Mouse (Mus musculus): ENCODE results near the gene St8sia1. TPM values are rescaled to one million over a fixed set of nuclear protein-coding genes. Genes with fewer than 3 reads are reported as not detected.

St8sia1 gene
- total and polyA plus RNA-seq, 2 experiments from 2014 or later, result 3.5 to 15.5 TPM

DNA sequence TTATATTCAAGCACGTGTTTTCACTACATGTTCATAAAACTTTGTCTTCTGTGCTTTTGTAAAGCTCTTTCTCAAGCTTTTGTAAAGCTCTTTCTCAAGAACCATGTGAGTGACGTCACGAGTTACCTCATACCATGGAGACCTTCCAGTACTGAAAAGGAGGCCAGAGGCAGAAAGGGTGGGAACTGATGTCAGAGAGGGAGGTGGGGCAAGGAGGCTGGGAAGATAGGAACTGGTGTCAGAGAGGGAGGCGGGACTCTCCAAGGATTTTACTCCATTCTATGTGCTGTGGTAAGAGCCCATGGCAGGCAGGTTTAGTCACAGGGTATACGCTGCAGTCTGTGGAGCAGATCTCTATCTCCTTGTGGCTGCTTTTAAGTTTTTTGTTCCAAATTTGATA, 31.3 kb upstream of the St8sia1 start:
- no peak for TF ChIP-seq CTCF (IDR thresholded peaks at IDR 0.05; ENCODE audit: low read depth)
- ATAC-seq (no peak), DNase-seq (no peak)
- Histone ChIP-seq H3K27ac (ENCODE audit: low read depth, low read length) (no peak overlapping the region), H3K4me3 (ENCODE audit: low read depth, low read length) (no peak overlapping the region), H3K4me1 (ENCODE audit: insufficient read depth) (no peaks in the 10 kb centered on the region), H3K9me3 (ENCODE audit: low read length) (no peaks in the 10 kb centered on the region), H3K36me3 (ENCODE audit: insufficient read depth) (no peaks in the 10 kb centered on the region), H3K27me3 (ENCODE audit: insufficient read depth, low read length) (peaks cover 6% of the 10 kb centered on the region; the same call in 1 of the 2 replicates), H3K9ac (no peak overlapping the region), H3K4me2 (ENCODE audit: low read depth) (no peak overlapping the region)
- 53% methylated on average over 5 of the region's 5 CpGs for WGBS

DNA sequence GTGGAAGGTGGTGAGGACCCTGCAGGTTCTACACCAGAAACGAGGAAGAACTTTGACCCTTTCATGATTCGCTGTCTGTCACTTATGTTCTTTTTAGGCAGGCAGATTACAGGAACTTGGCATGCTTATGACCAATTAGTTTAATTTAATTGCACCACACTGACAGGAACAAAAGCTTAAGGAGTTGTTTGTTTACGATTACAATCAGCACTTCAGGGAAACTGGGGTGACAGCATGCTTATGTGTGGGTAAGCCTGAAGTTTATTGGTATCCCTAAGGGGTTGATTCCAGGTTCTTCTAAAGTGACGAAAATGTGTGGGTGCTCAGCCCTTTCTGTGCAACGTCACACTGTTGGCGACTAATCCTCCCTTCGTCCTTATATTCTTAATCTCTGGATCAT, 30.6 kb upstream of the St8sia1 start:
- Histone ChIP-seq H3K27ac (ENCODE audit: low read depth, low read length) (no peak overlapping the region), H3K4me1 (ENCODE audit: insufficient read depth) (no peaks in the 10 kb centered on the region), H3K9ac (no peak overlapping the region), H3K4me2 (ENCODE audit: low read depth) (no peak overlapping the region), H3K9me3 (ENCODE audit: low read length) (no peaks in the 10 kb centered on the region), H3K36me3 (ENCODE audit: insufficient read depth) (no peaks in the 10 kb centered on the region), H3K4me3 (ENCODE audit: low read depth, low read length) (no peak overlapping the region), H3K27me3 (ENCODE audit: insufficient read depth, low read length) (peaks cover 6% of the 10 kb centered on the region; the same call in 1 of the 2 replicates)
- peak; percentile 20 for DNase-seq
- 20% methylated on average over 7 of the region's 7 CpGs for WGBS
- no peak for TF ChIP-seq CTCF (IDR thresholded peaks at IDR 0.05; ENCODE audit: low read depth)
- peak; percentile 64 for ATAC-seq

DNA sequence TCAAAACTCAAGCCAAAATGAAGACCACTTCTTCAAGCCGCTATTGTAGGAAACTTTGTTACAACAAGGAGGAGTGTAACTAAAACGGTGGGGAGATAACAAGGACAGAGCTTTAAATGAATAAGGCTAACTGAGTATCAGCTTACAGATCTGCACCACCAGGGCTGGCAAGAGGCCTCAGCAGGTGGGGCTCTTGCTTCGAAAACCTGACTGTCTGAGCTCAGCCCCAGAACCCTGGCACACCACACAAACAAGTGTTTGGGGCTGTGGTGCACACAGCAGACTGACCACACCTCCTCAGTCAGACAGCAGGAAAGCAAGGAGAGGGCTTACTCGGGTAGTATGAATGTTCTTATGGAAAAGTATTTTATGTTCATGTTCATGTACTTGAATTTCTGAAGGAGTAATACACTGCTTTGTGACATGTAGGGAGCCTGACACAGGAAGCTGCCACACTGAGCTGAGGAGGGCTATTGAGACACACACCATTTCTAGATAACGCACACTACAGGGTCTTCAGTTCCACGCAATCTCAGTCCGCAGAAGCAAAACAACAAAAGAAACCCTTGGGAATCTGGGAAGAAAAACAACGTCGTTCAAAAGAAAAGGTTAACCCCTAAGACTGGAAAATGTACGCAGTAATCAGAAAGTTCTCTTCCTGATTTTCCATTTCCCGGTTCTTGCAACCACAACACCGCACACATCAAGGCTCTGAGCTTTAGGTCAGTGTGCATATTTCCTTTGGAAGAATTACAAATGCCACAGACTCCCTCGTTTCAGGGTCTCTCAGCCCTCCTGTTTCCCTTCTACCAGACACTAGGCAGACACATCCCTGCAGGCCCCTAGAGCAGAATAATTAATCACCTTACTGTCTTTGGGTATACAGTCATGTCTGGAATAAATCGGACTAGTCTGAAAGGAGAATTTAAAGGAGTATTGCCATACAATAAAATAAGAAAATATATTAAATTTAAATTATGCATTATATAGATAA, 29.8 kb upstream of the St8sia1 start:
- Histone ChIP-seq H3K4me2 (ENCODE audit: low read depth) (no peak overlapping the region), H3K9me3 (ENCODE audit: low read length) (no peaks in the 10 kb centered on the region), H3K36me3 (ENCODE audit: insufficient read depth) (no peaks in the 10 kb centered on the region), H3K27ac (ENCODE audit: low read depth, low read length) (no peak overlapping the region), H3K27me3 (ENCODE audit: insufficient read depth, low read length) (peaks cover 6% of the 10 kb centered on the region; the same call in 1 of the 2 replicates), H3K4me3 (ENCODE audit: low read depth, low read length) (no peak overlapping the region), H3K9ac (no peak overlapping the region), H3K4me1 (ENCODE audit: insufficient read depth) (no peaks in the 10 kb centered on the region)
- no peak for TF ChIP-seq CTCF (IDR thresholded peaks at IDR 0.05; ENCODE audit: low read depth)
- 31% methylated on average over 14 of the region's 14 CpGs for WGBS
- ATAC-seq (0 out of 2 replicates have a peak, but pooled peaks have one; percentile 23), DNase-seq (no peak)

DNA sequence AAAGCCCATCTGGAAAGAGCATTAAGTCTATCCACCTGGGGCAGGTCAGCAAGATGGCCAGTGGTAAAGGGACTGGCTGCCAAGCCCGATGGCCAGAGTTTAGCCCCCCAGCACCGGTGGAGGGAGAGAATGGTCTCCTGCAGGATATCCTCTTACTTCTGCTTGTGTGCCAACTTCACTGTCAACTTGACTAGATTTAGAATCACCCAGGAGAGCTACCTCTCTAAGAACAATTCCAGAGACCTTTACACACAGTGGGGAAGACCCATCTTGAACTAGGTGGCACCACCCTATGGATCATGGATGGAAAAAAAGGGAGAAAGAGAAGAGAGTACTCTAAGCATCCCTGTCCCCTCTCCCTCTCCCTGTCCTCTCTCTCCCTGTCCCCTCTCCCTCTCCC, 28.7 kb upstream of the St8sia1 start:
- no peak for TF ChIP-seq CTCF (IDR thresholded peaks at IDR 0.05; ENCODE audit: low read depth)
- Histone ChIP-seq H3K4me2 (ENCODE audit: low read depth) (no peak overlapping the region), H3K36me3 (ENCODE audit: insufficient read depth) (no peaks in the 10 kb centered on the region), H3K9ac (no peak overlapping the region), H3K27me3 (ENCODE audit: insufficient read depth, low read length) (peaks cover 6% of the 10 kb centered on the region; the same call in 1 of the 2 replicates), H3K9me3 (ENCODE audit: low read length) (no peaks in the 10 kb centered on the region), H3K4me3 (ENCODE audit: low read depth, low read length) (no peak overlapping the region), H3K27ac (ENCODE audit: low read depth, low read length) (no peak overlapping the region), H3K4me1 (ENCODE audit: insufficient read depth) (no peaks in the 10 kb centered on the region)
- WGBS, result 80% methylated on average over 2 of the region's 2 CpGs
- ATAC-seq, result no peak
- no peak for DNase-seq

DNA sequence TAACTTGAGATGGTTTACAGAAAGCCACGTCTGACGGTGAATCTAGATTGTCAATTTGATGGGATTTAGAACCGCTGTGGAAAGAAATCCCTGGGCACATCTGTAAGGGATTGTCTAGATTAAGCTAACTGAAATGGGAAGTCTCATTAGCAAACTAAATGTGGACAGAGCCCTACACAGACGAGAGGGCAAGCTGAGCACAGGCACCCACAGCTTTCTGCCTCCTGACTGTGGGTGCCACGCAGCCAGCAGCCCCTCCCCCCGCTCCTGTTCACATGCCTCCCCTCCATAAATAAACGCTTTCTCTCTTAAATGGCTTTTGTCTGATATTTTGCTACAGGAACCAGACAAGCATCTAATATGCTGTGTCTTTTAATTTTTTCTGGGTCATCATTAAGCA, 27.8 kb upstream of the St8sia1 start:
- WGBS, result 44% methylated on average over 7 of the region's 7 CpGs
- Histone ChIP-seq H3K27me3 (ENCODE audit: insufficient read depth, low read length) (peaks cover 6% of the 10 kb centered on the region; the same call in 1 of the 2 replicates), H3K27ac (ENCODE audit: low read depth, low read length) (no peak overlapping the region), H3K4me1 (ENCODE audit: insufficient read depth) (no peaks in the 10 kb centered on the region), H3K9me3 (ENCODE audit: low read length) (no peaks in the 10 kb centered on the region), H3K4me3 (ENCODE audit: low read depth, low read length) (no peak overlapping the region), H3K9ac (no peak overlapping the region), H3K4me2 (ENCODE audit: low read depth) (no peak overlapping the region), H3K36me3 (ENCODE audit: insufficient read depth) (no peaks in the 10 kb centered on the region)
- DNase-seq (no peak), ATAC-seq (no peak)
- no peak for TF ChIP-seq CTCF (IDR thresholded peaks at IDR 0.05; ENCODE audit: low read depth)

DNA sequence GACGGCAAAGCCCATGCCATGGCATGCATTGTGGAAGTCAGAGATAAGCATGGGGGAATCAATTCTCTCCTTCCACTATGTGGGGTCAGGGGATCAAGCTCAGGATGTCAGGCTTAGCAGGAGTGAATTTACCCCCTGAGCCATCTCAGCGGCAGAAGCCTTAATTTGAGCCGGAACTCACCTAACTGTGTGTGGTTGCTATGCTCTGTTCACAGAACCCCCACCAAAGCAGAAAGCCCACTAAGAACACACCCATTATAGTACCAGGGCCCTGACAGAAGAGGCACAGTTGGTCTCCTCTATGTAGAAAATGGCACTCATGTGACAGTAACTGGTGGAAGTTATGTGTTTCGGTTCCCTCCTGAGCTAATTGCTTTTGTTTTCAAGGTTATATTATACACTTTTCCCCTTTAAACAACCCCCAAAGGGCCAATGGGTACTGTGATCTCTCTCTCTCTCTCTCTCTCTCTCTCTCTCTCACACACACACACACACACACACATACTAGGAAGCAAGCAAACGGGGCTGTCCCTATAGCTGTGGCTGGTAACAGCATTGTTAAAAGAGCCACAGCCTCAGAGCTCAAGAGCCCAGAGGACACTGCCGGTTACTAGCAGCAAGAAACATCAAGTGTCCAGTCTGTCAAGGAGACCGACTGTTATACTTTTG, 27.3 kb upstream of the St8sia1 start:
- 54% methylated on average over 7 of the region's 7 CpGs for WGBS
- H3K27ac ChIP-seq (ENCODE audit: low read depth, low read length), result no peak overlapping the region

DNA sequence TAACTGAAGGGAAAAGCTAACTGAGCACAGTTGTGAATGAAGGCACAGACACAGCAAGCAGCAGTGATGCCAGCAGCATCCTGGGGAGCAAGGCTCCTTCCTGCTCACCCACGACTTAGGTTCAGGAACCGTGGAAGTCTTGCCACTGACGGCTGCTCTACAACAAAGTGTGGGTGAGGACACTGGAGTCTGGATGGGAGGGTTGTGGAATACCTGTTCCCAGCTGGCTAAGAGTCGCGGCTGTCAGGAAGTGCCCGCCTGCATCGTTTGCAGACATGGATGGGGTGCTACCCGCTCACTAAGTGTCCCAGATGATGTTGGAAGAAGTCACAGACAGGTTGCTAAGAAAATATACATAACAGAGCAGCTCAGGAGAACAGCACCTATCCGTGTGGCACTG, 26.3 kb upstream of the St8sia1 start:
- Histone ChIP-seq H3K4me2 (ENCODE audit: low read depth) (no peak overlapping the region), H3K4me3 (ENCODE audit: low read depth, low read length) (no peak overlapping the region), H3K9me3 (ENCODE audit: low read length) (no peaks in the 10 kb centered on the region), H3K9ac (no peak overlapping the region), H3K4me1 (ENCODE audit: insufficient read depth) (no peaks in the 10 kb centered on the region), H3K27ac (ENCODE audit: low read depth, low read length) (no peak overlapping the region), H3K27me3 (ENCODE audit: insufficient read depth, low read length) (peaks cover 6% of the 10 kb centered on the region; the same call in 1 of the 2 replicates), H3K36me3 (ENCODE audit: insufficient read depth) (no peaks in the 10 kb centered on the region)
- WGBS, result 83% methylated on average over 9 of the region's 9 CpGs
- no peak for TF ChIP-seq CTCF (IDR thresholded peaks at IDR 0.05; ENCODE audit: low read depth)
- no peak for DNase-seq
- ATAC-seq, result no peak

More for the DNA sequence above, 27.3 kb upstream of the St8sia1 start:
- H3K36me3 ChIP-seq (ENCODE audit: insufficient read depth), result no peaks in the 10 kb centered on the region
- no peaks in the 10 kb centered on the region for H3K4me1 ChIP-seq (ENCODE audit: insufficient read depth)
- H3K9ac ChIP-seq, result no peak overlapping the region
- H3K27me3 ChIP-seq (ENCODE audit: insufficient read depth, low read length), result peaks cover 6% of the 10 kb centered on the region; the same call in 1 of the 2 replicates
- no peak for DNase-seq
- no peaks in the 10 kb centered on the region for H3K9me3 ChIP-seq (ENCODE audit: low read length)
- no peak for ATAC-seq
- H3K4me2 ChIP-seq (ENCODE audit: low read depth), result no peak overlapping the region
- H3K4me3 ChIP-seq (ENCODE audit: low read depth, low read length), result no peak overlapping the region
- TF ChIP-seq CTCF (IDR thresholded peaks at IDR 0.05; ENCODE audit: low read depth), result no peak

All from forebrain, postnatal 0 days (tissue).